Mouse (Mus musculus): Measurements from ENCODE around the gene Cntnap1.

DNA sequence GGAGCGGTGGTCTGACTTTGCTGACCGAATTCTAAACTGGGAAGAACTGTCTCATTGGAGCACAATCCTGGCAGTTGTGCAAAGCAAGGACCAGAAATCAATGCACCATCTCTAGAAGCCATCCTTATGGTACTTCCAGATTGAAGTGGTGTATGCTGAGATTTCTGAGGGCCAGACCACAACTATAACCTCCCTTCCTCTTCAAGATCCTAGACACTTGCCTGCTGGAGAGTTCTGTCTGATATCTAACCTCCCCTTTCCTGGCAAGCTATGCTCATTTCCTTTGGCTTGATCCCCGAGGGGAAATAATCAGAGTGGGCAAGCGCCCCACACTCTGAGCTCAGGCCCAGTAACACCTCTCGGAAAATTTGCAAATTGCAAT, 2.1 kb downstream of the Cntnap1 start:
- TF ChIP-seq MAFK (IDR thresholded peaks at IDR 0.05; ENCODE audit: insufficient read depth, low read depth, low read length) (no peak), CHD2 (IDR thresholded peaks at IDR 0.05; ENCODE audit: low read depth, low read length) (no peak), HCFC1 (IDR thresholded peaks at IDR 0.05; ENCODE audit: borderline replicate concordance, insufficient read depth, low read length) (no peak), ZC3H11A (IDR thresholded peaks at IDR 0.05; ENCODE audit: borderline replicate concordance, low read depth, low read length) (no peak)
